Mouse (Mus musculus): ENCODE data around the gene Osbpl3.

The Osbpl3 gene

GRCm38 (mm10) chr6:50328901-50329300 is 127.1 kb downstream of the Osbpl3 start:
- DNase-seq: no peak

- DNase-seq: no peak
Observed at GRCm38 (mm10) chr6:50326192-50326591, 129.8 kb downstream of the Osbpl3 start.

GRCm38 (mm10) chr6:50325485-50325884 is 130.5 kb downstream of the Osbpl3 start:
- DNase-seq: no peak

- DNase-seq: no peak
Observed at GRCm38 (mm10) chr6:50322631-50323030, 133.4 kb downstream of the Osbpl3 start.

GRCm38 (mm10) chr6:50321739-50322138 is 134.3 kb downstream of the Osbpl3 start:
- no peak for DNase-seq

- no peak for DNase-seq
Observed at GRCm38 (mm10) chr6:50318590-50319172, 137.3 kb downstream of the Osbpl3 start.

GRCm38 (mm10) chr6:50318150-50318549 is 137.9 kb downstream of the Osbpl3 start:
- DNase-seq: no peak

GRCm38 (mm10) chr6:50316795-50317505 is 139.1 kb downstream of the Osbpl3 start:
- DNase-seq: no peak

- no peak for DNase-seq
Observed at GRCm38 (mm10) chr6:50314406-50315071, 141.5 kb downstream of the Osbpl3 start.

GRCm38 (mm10) chr6:50312647-50313046 is 143.4 kb downstream of the Osbpl3 start:
- peak; percentile 82 for DNase-seq

GRCm38 (mm10) chr6:50309019-50309418 is 147.0 kb downstream of the Osbpl3 start:
- DNase-seq: peak in 1 of 2 experiments; percentile 22

- DNase-seq: no peak
Observed at GRCm38 (mm10) chr6:50306625-50307024, 149.4 kb downstream of the Osbpl3 start.

- DNase-seq: peak; percentile 80 to 86
Observed at GRCm38 (mm10) chr6:50304949-50305491, 151.0 kb downstream of the Osbpl3 start.

- DNase-seq: no peak
Observed at GRCm38 (mm10) chr6:50301121-50301520, 154.9 kb downstream of the Osbpl3 start.

GRCm38 (mm10) chr6:50300622-50301021 is 155.4 kb downstream of the Osbpl3 start:
- no peak for DNase-seq

GRCm38 (mm10) chr6:50299071-50299470 is 156.9 kb downstream of the Osbpl3 start:
- no peak for DNase-seq

- no peak for DNase-seq
Observed at GRCm38 (mm10) chr6:50297671-50298070, 158.3 kb downstream of the Osbpl3 start.

GRCm38 (mm10) chr6:50295136-50295535 is 160.9 kb downstream of the Osbpl3 start:
- no peak for DNase-seq

- peak; percentile 62 to 84 for DNase-seq
Observed at GRCm38 (mm10) chr6:50294128-50294527, 161.9 kb downstream of the Osbpl3 start.

- no peak for DNase-seq
Observed at GRCm38 (mm10) chr6:50291650-50292049, 164.4 kb downstream of the Osbpl3 start.

GRCm38 (mm10) chr6:50286881-50287280 is 169.1 kb downstream of the Osbpl3 start:
- DNase-seq: no peak

GRCm38 (mm10) chr6:50279642-50280041 is 176.4 kb downstream of the Osbpl3 start:
- DNase-seq: no peak

GRCm38 (mm10) chr6:50273947-50274346 is 182.1 kb downstream of the Osbpl3 start:
- DNase-seq: no peak

GRCm38 (mm10) chr6:50273416-50273815 is 182.6 kb downstream of the Osbpl3 start:
- no peak for DNase-seq
